Mouse (Mus musculus) lung, embryonic 15.5 days (tissue): Measurements from ENCODE around the gene Arhgap27. TPM values are rescaled to one million over a fixed set of nuclear protein-coding genes. Genes with fewer than 3 reads are reported as not detected.
"Not testable (repeated sequence)": the region's sequence is repeated elsewhere in the genome, so short reads cannot be mapped to it uniquely, and the experiment has no call there.

ENCODE experiments used
- ATAC-seq: fragments of 200-750 bp; cut with Nextera tagmentation; 2 replicates; pipeline ENCODE4 v1.8.0; 2017; ENCODE audit warnings: moderate number of reproducible peaks, borderline replicate concordance; ENCODE audit not compliant: low FRiP score, low TSS enrichment; ENCODE audit errors: extremely low read depth
- H3K27ac ChIP-seq: fragments of 300-500 bp; sonication (generic); 2 replicates; pipeline ENCODE4 v1.5.1; 2015; ENCODE audit warnings: moderate library complexity, mild to moderate bottlenecking, inconsistent platforms
- H3K27me3 ChIP-seq: fragments of 300-500 bp; sonication (generic); 2 replicates; pipeline ENCODE4 v1.6.1; 2015; ENCODE audit warnings: inconsistent platforms
- H3K36me3 ChIP-seq: fragments of 300-500 bp; sonication (generic); 2 replicates; pipeline ENCODE4 v1.6.1; 2015; ENCODE audit warnings: inconsistent platforms
- H3K4me1 ChIP-seq: fragments of 300-500 bp; sonication (generic); 2 replicates; pipeline ENCODE4 v1.6.1; 2015; ENCODE audit warnings: inconsistent platforms
- H3K4me2 ChIP-seq: fragments of 300-500 bp; sonication (generic); 2 replicates; pipeline ENCODE4 v1.6.1; 2015; ENCODE audit warnings: inconsistent platforms, mild to moderate bottlenecking, moderate library complexity
- H3K4me3 ChIP-seq: fragments of 300-500 bp; sonication (generic); 2 replicates; pipeline ENCODE4 v1.5.1; 2015; ENCODE audit warnings: mild to moderate bottlenecking, inconsistent platforms
- H3K9ac ChIP-seq: fragments of 300-500 bp; sonication (generic); 2 replicates; pipeline ENCODE4 v1.6.1; 2015; ENCODE audit warnings: inconsistent platforms
- H3K9me3 ChIP-seq: fragments of 300-500 bp; sonication (generic); 2 replicates; pipeline ENCODE4 v1.6.1; 2016; ENCODE audit warnings: inconsistent platforms
- WGBS: fragments of 180-500 bp; shearing (Covaris S2); methylation state at CpG from one replicate; pipeline ENCODE4 v1.1.7; 2015; 5-methylcytosine and 5-hydroxymethylcytosine counted together
- polyA plus RNA-seq: library from polyadenylated mRNA; unstranded; fragments of >200 nt; fragmentation: Nextera tagmentation; extraction: Ambion mirVana; gene quantifications from 2 replicates; pipeline ENCODE4 v1.2.1, GENCODE M21; 2015

Gene Arhgap27
- polyA plus RNA-seq, 1 experiment from 2014 or later: 17.0 TPM

- no peaks in the 10 kb centered on the region for H3K9me3 ChIP-seq
- no peaks in the 10 kb centered on the region for H3K27me3 ChIP-seq
- WGBS: 1% methylated on average over 30 of the region's 30 CpGs
- H3K4me3 ChIP-seq: peak overlapping the region; percentile 36
- H3K27ac ChIP-seq: peak overlapping the region; percentile 79
- peaks cover 11% of the 10 kb centered on the region for H3K4me1 ChIP-seq
- peak overlapping the region; percentile 88 for H3K4me2 ChIP-seq
- ATAC-seq: peak; percentile 78
- no peaks in the 10 kb centered on the region for H3K36me3 ChIP-seq
- peak overlapping the region; percentile 33; the same call in 1 of the 2 replicates for H3K9ac ChIP-seq
Observed at GRCm38 (mm10) chr11:103311960-103312611, 51.4 kb downstream of the Arhgap27 start.

DNA sequence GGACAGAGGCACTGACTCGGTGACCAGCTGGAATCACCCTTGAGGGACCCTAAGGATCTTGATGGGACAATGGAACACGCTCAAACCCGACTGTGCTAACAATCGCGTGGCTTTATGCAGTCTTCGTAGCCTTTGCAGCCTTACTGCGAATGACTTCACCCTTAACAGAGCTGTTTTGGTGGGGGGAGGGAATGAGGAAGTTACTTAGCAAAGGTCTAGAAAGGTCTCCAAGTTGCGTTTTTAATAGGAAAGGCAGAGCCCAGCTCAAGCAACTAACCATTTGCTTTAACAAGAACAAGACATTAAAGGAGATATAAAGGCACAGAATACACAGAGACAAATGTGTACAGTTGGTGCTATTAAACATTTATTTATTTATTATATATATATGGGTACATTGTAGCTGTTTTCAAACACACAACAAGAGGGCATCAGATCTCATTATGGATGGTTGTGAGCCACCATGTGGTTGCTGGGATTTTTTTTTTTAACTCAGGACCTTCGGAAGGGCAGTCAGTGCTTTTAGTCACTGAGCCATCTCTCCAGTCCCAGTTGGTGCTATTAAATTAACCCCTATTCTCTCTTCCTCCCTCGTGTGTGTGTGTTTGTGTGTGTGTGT, 53.4 kb downstream of the Arhgap27 start:
- no peaks in the 10 kb centered on the region for H3K27me3 ChIP-seq
- H3K9me3 ChIP-seq: no peaks in the 10 kb centered on the region
- peaks cover 11% of the 10 kb centered on the region for H3K4me1 ChIP-seq
- no peak overlapping the region for H3K9ac ChIP-seq
- H3K27ac ChIP-seq: no peak overlapping the region
- ATAC-seq: no peak
- H3K4me3 ChIP-seq: no peak overlapping the region
- H3K36me3 ChIP-seq: no peaks in the 10 kb centered on the region
- 68% methylated on average over 10 of the region's 10 CpGs for WGBS
- no peak overlapping the region for H3K4me2 ChIP-seq

DNA sequence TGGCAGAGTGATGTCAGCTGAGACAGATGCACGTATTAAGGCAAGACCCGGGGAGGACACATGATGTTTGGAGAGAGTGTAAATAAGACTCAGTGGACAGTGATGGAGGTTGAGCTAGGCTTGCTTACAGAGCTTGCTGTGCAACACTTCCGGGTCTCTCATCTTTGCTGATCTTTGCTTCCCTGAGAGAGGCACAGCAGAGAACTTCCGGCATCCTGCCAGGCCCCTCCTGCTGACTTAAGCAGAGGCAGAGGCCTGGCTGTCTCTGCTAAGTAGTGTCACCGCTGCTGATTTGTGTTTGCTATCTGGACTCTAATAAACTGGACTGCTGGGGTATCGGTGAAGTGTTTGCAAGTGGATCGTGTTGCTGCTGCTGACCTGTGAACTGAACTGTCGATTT, 55.6 kb downstream of the Arhgap27 start:
- H3K4me2 ChIP-seq: no peak overlapping the region
- H3K9ac ChIP-seq: no peak overlapping the region
- no peaks in the 10 kb centered on the region for H3K27me3 ChIP-seq
- 34% methylated on average over 8 of the region's 8 CpGs for WGBS
- no peak overlapping the region for H3K4me3 ChIP-seq
- ATAC-seq: no peak
- H3K4me1 ChIP-seq: peaks cover 10% of the 10 kb centered on the region
- no peaks in the 10 kb centered on the region for H3K9me3 ChIP-seq
- no peak overlapping the region for H3K27ac ChIP-seq
- H3K36me3 ChIP-seq: no peaks in the 10 kb centered on the region

GRCm38 (mm10) chr11:103304525-103304924, 59.0 kb downstream of the Arhgap27 start:
- WGBS: 75% methylated on average over 9 of the region's 9 CpGs
- H3K27me3 ChIP-seq: no peaks in the 10 kb centered on the region
- H3K9me3 ChIP-seq: no peaks in the 10 kb centered on the region
- H3K36me3 ChIP-seq: no peaks in the 10 kb centered on the region
- no peak overlapping the region for H3K27ac ChIP-seq
- H3K4me1 ChIP-seq: no peaks in the 10 kb centered on the region; the same call in 1 of the 2 replicates
- H3K4me3 ChIP-seq: no peak overlapping the region
- ATAC-seq: no peak
- no peak overlapping the region for H3K9ac ChIP-seq
- no peak overlapping the region for H3K4me2 ChIP-seq

- Histone ChIP-seq H3K27me3 (no peaks in the 10 kb centered on the region), H3K4me2 (no peak overlapping the region), H3K36me3 (no peaks in the 10 kb centered on the region), H3K4me3 (no peak overlapping the region), H3K9ac (no peak overlapping the region), H3K27ac (no peak overlapping the region), H3K4me1 (peaks cover 24% of the 10 kb centered on the region), H3K9me3 (no peaks in the 10 kb centered on the region)
- WGBS: 81% methylated on average over 7 of the region's 7 CpGs
- no peak for ATAC-seq
Observed at GRCm38 (mm10) chr11:103294772-103295171, 68.7 kb downstream of the Arhgap27 start.

DNA sequence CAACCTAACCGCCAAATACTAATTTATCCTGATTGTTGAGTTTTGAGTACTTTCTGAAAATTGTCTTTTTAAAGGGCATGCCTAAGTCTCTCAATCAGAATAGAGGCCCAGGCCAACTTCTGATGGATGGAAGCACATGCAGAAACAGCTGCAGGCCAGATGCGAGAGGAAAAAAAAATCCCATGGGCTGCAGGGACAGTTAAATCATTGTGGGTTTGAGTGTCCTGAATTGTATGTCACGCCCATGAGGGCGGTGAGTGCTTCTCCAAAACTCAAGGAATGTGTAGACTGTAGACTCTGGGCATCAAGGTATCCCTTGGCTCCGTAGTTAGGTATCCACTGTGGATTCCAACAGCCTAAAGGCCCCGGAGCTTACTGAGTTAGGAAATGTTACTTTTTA, 69.4 kb downstream of the Arhgap27 start:
- Histone ChIP-seq H3K9me3 (no peaks in the 10 kb centered on the region), H3K27ac (no peak overlapping the region), H3K9ac (no peak overlapping the region), H3K4me2 (no peak overlapping the region), H3K36me3 (no peaks in the 10 kb centered on the region), H3K4me3 (no peak overlapping the region), H3K27me3 (no peaks in the 10 kb centered on the region), H3K4me1 (peaks cover 24% of the 10 kb centered on the region)
- no peak for ATAC-seq
- WGBS: 67% methylated on average over 6 of the region's 6 CpGs

DNA sequence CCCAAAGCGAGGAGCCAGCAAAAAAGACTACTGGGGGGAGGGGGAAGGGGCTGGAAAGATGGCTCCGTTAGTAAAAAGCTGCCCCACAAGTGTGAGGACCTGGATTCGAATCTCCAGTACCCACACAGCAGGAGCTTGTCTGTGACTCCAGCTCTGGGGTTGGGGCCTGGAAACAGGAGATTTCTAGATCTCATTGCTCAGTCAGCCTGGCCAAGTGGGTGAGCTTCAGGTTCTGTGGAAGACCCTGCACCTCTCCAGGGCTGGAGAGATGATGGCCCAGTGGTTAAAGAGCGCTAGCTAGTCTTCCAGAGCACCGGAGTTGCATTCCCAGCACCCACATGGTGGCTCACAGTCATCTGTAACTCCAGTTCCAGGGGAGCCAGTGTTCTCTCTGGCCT, 70.6 kb downstream of the Arhgap27 start:
- Histone ChIP-seq H3K27me3 (no peaks in the 10 kb centered on the region), H3K27ac (peak overlapping the region; percentile 60), H3K36me3 (no peaks in the 10 kb centered on the region), H3K4me3 (no peak overlapping the region), H3K4me2 (no peak overlapping the region; the same call in 1 of the 2 replicates), H3K4me1 (peaks cover 30% of the 10 kb centered on the region), H3K9ac (no peak overlapping the region), H3K9me3 (no peaks in the 10 kb centered on the region)
- WGBS: 68% methylated on average over 5 of the region's 5 CpGs
- no peak for ATAC-seq

DNA sequence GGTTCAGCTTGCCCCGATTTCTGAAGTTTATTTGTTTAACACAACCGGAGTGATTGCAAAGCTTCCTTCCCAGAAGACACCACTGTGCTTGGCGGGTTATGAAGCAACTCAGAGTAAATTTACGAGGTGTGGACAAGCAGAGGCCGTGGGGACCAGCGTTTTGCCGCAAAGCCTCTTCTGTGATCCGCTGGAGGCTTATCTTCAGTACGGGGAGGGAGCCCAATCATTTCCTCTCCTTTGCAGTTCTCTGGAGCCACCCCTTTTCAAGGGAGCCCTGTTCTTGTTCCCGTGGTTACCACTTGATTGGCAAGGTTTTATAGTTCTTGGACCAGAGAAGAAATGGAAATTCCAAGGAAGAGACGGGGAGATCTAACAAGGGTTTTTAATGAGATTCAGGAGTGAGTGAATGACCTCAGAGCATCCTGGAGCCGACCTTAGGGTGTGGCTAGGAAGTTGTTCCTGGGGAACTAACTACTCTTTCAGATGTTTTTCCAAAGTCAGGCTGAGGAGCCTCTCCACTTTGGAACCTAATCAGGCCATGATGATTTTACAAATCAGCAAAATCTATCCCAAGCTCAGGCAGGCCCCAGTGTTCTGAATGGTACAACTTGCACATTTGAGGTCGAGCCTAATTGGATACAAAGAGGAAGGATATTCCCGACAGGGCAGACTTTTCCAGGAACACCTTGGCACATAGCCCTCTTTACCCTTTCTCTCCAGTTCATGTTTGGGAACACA, 71.2 kb downstream of the Arhgap27 start:
- peak; percentile 86; the same call in 1 of the 2 replicates for ATAC-seq
- Histone ChIP-seq H3K9ac (no peak overlapping the region), H3K4me1 (peaks cover 30% of the 10 kb centered on the region), H3K36me3 (no peaks in the 10 kb centered on the region), H3K4me2 (peak overlapping the region; percentile 20; the same call in 1 of the 2 replicates), H3K27ac (peak overlapping the region; percentile 60), H3K4me3 (no peak overlapping the region), H3K27me3 (no peaks in the 10 kb centered on the region), H3K9me3 (no peaks in the 10 kb centered on the region)
- WGBS: 4% methylated on average over 14 of the region's 14 CpGs

GRCm38 (mm10) chr11:103290841-103291240, 72.7 kb downstream of the Arhgap27 start:
- not testable (repeated sequence) for H3K4me3 ChIP-seq, H3K27me3 ChIP-seq, H3K9ac ChIP-seq, H3K9me3 ChIP-seq, H3K27ac ChIP-seq, ATAC-seq, H3K36me3 ChIP-seq, H3K4me2 ChIP-seq
- WGBS: 85% methylated on average over 7 of the region's 7 CpGs
- H3K4me1 ChIP-seq: peaks cover 37% of the 10 kb centered on the region

- Histone ChIP-seq H3K27me3 (no peaks in the 10 kb centered on the region), H3K27ac (no peak overlapping the region), H3K4me1 (peaks cover 36% of the 10 kb centered on the region), H3K36me3 (no peaks in the 10 kb centered on the region), H3K4me3 (no peak overlapping the region), H3K9ac (no peak overlapping the region), H3K4me2 (no peak overlapping the region), H3K9me3 (no peaks in the 10 kb centered on the region)
- WGBS: 57% methylated on average over 16 of the region's 16 CpGs
- ATAC-seq: no peak
Observed at GRCm38 (mm10) chr11:103288291-103288963, 75.1 kb downstream of the Arhgap27 start.

DNA sequence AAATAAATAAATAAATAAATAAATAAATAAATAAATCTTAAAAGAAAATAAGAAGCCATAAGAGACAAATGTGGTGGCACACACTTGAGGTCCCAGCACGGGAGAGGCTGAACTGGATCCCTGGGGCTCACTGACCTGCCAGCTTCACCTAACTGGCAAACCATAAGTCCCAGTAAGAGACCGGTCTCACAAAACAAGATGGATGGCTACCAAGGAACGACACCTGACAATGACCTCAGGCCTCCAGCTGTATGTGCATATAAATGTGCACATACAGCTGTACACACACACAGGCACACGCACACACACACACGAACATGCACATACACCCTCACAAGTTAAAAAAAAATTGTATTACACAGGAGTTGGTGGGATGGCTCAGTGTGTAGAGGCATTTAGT, 76.6 kb downstream of the Arhgap27 start:
- no peak for ATAC-seq

More for the DNA sequence above, 76.6 kb downstream of the Arhgap27 start:
- no peak overlapping the region for H3K4me2 ChIP-seq
- no peak overlapping the region for H3K27ac ChIP-seq
- H3K36me3 ChIP-seq: no peaks in the 10 kb centered on the region
- H3K9ac ChIP-seq: no peak overlapping the region
- 91% methylated on average over 5 of the region's 5 CpGs for WGBS
- no peak overlapping the region for H3K4me3 ChIP-seq
- no peaks in the 10 kb centered on the region for H3K27me3 ChIP-seq
- peaks cover 24% of the 10 kb centered on the region for H3K4me1 ChIP-seq
- no peaks in the 10 kb centered on the region for H3K9me3 ChIP-seq
